Mouse (Mus musculus): Measurements from ENCODE around the gene Camta1.

Gene Camta1

GRCm38 (mm10) chr4:151238970-151239684 is 622.5 kb downstream of the Camta1 start:
- no peak for DNase-seq

GRCm38 (mm10) chr4:151237501-151237900 is 624.2 kb downstream of the Camta1 start:
- DNase-seq: no peak

GRCm38 (mm10) chr4:151234981-151235380 is 626.7 kb downstream of the Camta1 start:
- DNase-seq: no peak

- DNase-seq: no peak
Measured at GRCm38 (mm10) chr4:151232028-151232427, 629.6 kb downstream of the Camta1 start.

- no peak for DNase-seq
Measured at GRCm38 (mm10) chr4:151229073-151229472, 632.6 kb downstream of the Camta1 start.

- no peak for DNase-seq
Measured at GRCm38 (mm10) chr4:151226496-151226895, 635.2 kb downstream of the Camta1 start.

GRCm38 (mm10) chr4:151224017-151224416 is 637.7 kb downstream of the Camta1 start:
- DNase-seq: no peak

GRCm38 (mm10) chr4:151223263-151223996 is 638.2 kb downstream of the Camta1 start:
- peak; percentile 6 for DNase-seq

- no peak for DNase-seq
Measured at GRCm38 (mm10) chr4:151222635-151223034, 639.0 kb downstream of the Camta1 start.

GRCm38 (mm10) chr4:151216553-151217292 is 645.0 kb downstream of the Camta1 start:
- no peak for DNase-seq

- no peak for DNase-seq
Measured at GRCm38 (mm10) chr4:151215866-151216265, 645.8 kb downstream of the Camta1 start.

GRCm38 (mm10) chr4:151215179-151215578 is 646.5 kb downstream of the Camta1 start:
- DNase-seq: peak; percentile 6

GRCm38 (mm10) chr4:151213475-151213874 is 648.2 kb downstream of the Camta1 start:
- DNase-seq: no peak

- no peak for DNase-seq
Measured at GRCm38 (mm10) chr4:151211992-151212391, 649.7 kb downstream of the Camta1 start.

GRCm38 (mm10) chr4:151207566-151207965 is 654.1 kb downstream of the Camta1 start:
- no peak for DNase-seq

GRCm38 (mm10) chr4:151202891-151203290 is 658.8 kb downstream of the Camta1 start:
- DNase-seq: no peak

- DNase-seq: no peak
Measured at GRCm38 (mm10) chr4:151200316-151200715, 661.4 kb downstream of the Camta1 start.

GRCm38 (mm10) chr4:151195126-151195525 is 666.5 kb downstream of the Camta1 start:
- no peak for DNase-seq

- no peak for DNase-seq
Measured at GRCm38 (mm10) chr4:151194715-151195097, 667.0 kb downstream of the Camta1 start.

- DNase-seq: no peak
Measured at GRCm38 (mm10) chr4:151194030-151194714, 667.5 kb downstream of the Camta1 start.

- peak; percentile 54 for DNase-seq
Measured at GRCm38 (mm10) chr4:151186447-151186846, 675.2 kb downstream of the Camta1 start.

GRCm38 (mm10) chr4:151185750-151186149 is 675.9 kb downstream of the Camta1 start:
- peak; percentile 6 for DNase-seq

GRCm38 (mm10) chr4:151180394-151180902 is 681.2 kb downstream of the Camta1 start:
- DNase-seq: no peak

All from kidney, adult 9 months (tissue).